Mouse (Mus musculus): ENCODE measurements around the gene Kpna3.

DNA sequence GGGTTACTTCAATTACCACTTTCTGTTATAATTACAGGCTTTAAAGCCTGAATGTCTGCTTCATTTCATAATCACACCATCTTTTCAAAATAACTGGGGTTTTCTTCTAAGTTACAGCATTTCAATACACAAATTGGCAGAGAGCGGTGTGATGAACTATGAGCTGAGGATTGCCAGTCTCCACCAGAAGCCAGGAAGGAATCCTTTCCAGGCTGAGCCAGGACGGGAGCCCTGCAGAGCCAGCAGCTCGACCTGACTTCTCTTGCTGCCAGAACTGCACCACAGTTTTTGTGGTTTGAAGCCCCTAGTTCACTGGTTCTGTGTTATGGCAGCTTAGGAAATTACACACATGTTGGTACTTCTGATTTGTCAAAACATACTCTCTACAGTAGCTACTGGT lies 75.0 kb downstream of the Kpna3 start:
- TF ChIP-seq CTCF (IDR thresholded peaks at IDR 0.05; ENCODE audit: low read depth) (no peak), EP300 (IDR thresholded peaks at IDR 0.05; ENCODE audit: low read depth) (no peak)

All from liver, embryonic 14.5 days (tissue).